Mouse (Mus musculus): ENCODE data around the gene Adora3.

Gene Adora3

GRCm38 (mm10) chr3:105935033-105935432 lies 64.4 kb downstream of the Adora3 start:
- peak; percentile 63 to 82 for DNase-seq

DNA sequence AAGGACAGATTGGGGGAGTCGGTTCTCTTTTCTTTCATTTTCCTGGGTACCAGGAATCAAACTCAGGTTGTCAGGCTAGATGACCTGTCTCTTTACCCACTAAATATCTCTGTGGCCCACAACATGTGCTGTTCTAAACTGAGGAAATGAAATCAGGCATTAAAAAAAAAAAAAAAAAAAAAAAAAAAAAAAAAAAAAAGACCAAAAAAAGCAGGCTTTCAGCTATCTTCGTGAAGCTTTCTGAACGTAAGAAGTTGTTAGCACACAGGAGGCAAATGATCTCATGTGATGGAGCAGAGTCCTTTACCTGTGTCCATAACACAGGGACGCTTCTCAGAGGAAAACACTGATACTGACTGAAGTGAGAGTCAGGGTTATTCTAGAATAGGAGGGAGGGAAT lies 65.5 kb downstream of the Adora3 start:
- DNase-seq: no peak

GRCm38 (mm10) chr3:105951348-105951747 lies 80.7 kb downstream of the Adora3 start:
- DNase-seq: no peak

GRCm38 (mm10) chr3:105957235-105957634 lies 86.6 kb downstream of the Adora3 start:
- DNase-seq: no peak

- no peak for DNase-seq
These were observed 87.5 kb downstream of the Adora3 start for GRCm38 (mm10) chr3:105958204-105958603.

All from kidney, postnatal 36 days (tissue).